Mouse (Mus musculus) large intestine, adult 2 months (tissue): Measurements from ENCODE around the gene Hjurp. TPM values are rescaled to one million over a fixed set of nuclear protein-coding genes. Genes with fewer than 3 reads are reported as not detected.

ENCODE experiments used
- DNase-seq: peaks from one replicate; pipeline ENCODE4 v3.0.0-alpha.2; 2012; ENCODE audit warnings: low read depth, low spot score
- WGBS: fragments of 180-500 bp; shearing (Covaris S2); methylation state at CpG from one replicate; pipeline ENCODE4 v1.1.7; 2018; 5-methylcytosine and 5-hydroxymethylcytosine counted together
- polyA plus RNA-seq: library from polyadenylated mRNA; depleted of rRNA; stranded (reverse); fragments of >200 nt; gene quantifications from 2 replicates; pipeline ENCODE4 v1.2.3, GENCODE M21; 2012; rRNA removed

Gene Hjurp
- polyA plus RNA-seq, 1 experiment = 36.1 TPM

- WGBS = 42% methylated on average over 2 of the region's 2 CpGs
- DNase-seq = peak; percentile 100
Observed at GRCm38 (mm10) chr1:88213766-88214461, 63.5 kb downstream of the Hjurp start.

DNA sequence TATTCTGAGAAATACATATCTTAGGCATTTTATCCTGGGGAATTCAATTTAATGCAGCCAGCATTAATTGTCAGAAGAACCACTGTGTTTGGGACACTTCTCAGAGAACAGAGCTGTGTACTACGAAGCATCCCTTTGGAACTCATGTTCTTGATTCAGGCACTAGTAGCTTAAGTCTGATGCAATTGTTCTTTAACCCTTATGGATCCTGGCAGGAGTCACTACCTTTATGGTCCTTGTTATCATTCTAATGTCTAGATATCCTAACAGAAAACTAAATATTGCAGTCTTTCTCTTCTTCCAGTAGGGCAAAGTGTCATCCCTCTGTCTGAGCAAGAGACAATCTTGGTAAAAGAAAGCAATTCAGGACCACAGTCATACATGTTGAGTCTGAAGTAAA lies 64.4 kb downstream of the Hjurp start:
- WGBS = 59% methylated on average over 1 of the region's 1 CpGs
- DNase-seq = no peak

Other genes starting within 250 kb of the Hjurp start
- gene Ugt1a10, start 222.2 kb downstream of the Hjurp start, polyA plus RNA-seq = 0.24 and 0.67 TPM in 2 replicates
- 0.17 and 1.1 TPM in 2 replicates for gene Ugt1a9, start 206.8 kb downstream of the Hjurp start, polyA plus RNA-seq
- gene Ugt1a8, start 189.8 kb downstream of the Hjurp start, polyA plus RNA-seq = not detected in 2 replicates
- 12.4 and 34.3 TPM in 2 replicates for gene Ugt1a7c, start 182.6 kb downstream of the Hjurp start, polyA plus RNA-seq
- gene Ugt1a6b, start 174.4 kb downstream of the Hjurp start, polyA plus RNA-seq = 2.2 and 3.1 TPM in 2 replicates
- gene Ugt1a6a, start 142.8 kb downstream of the Hjurp start, polyA plus RNA-seq = 3.0 and 4.2 TPM in 2 replicates
- 0.59 TPM in 1 of 2 replicates, not detected in the other for gene Ugt1a5, start 111.6 kb downstream of the Hjurp start, polyA plus RNA-seq
- 0.27 and 0.43 TPM in 2 replicates for gene Ugt1a2, start 77.0 kb downstream of the Hjurp start, polyA plus RNA-seq
- gene Dnajb3, start 71.9 kb downstream of the Hjurp start, polyA plus RNA-seq = 2.9 and 4.5 TPM in 2 replicates
- 64.4 and 146 TPM in 2 replicates for gene Ugt1a1, start 65.7 kb downstream of the Hjurp start, polyA plus RNA-seq
- gene Mroh2a, start 50.6 kb downstream of the Hjurp start, polyA plus RNA-seq = 0.14 and 0.33 TPM in 2 replicates
- not detected in 2 replicates for gene Trpm8, start within 50 bp of the Hjurp start, polyA plus RNA-seq
- gene Spp2, start 129.3 kb upstream of the Hjurp start, polyA plus RNA-seq = 0.09 TPM in 1 of 2 replicates, not detected in the other
- gene Glrp1, start 232.4 kb upstream of the Hjurp start, polyA plus RNA-seq = not detected in 2 replicates